Mouse (Mus musculus) heart, adult 9 months (tissue): Measurements from ENCODE around the gene Zbtb7a.

ENCODE experiments used
- DNase-seq, 2 experiments: peaks; one replicate each; pipeline ENCODE4 v3.0.0; 2022; ENCODE audit warnings: low spot score in 2 of 2

Zbtb7a gene

GRCm38 (mm10) chr10:81190236-81190911 is 55.4 kb downstream of the Zbtb7a start:
- no peak for DNase-seq

GRCm38 (mm10) chr10:81190912-81191321 is 55.9 kb downstream of the Zbtb7a start:
- peak in 1 of 2 experiments; percentile 8 for DNase-seq

GRCm38 (mm10) chr10:81191342-81191982 is 56.4 kb downstream of the Zbtb7a start:
- peak; percentile 23 to 35 for DNase-seq

GRCm38 (mm10) chr10:81192270-81192967 is 57.4 kb downstream of the Zbtb7a start:
- DNase-seq, result peak; percentile 88 to 90

- no peak for DNase-seq
Observed at GRCm38 (mm10) chr10:81192968-81193501, 58.0 kb downstream of the Zbtb7a start.

GRCm38 (mm10) chr10:81193991-81194774 is 59.2 kb downstream of the Zbtb7a start:
- DNase-seq, result no peak

GRCm38 (mm10) chr10:81195300-81195699 is 60.3 kb downstream of the Zbtb7a start:
- peak; percentile 21 to 41 for DNase-seq

GRCm38 (mm10) chr10:81196470-81197065 is 61.5 kb downstream of the Zbtb7a start:
- peak; percentile 26 to 42 for DNase-seq

- DNase-seq, result peak; percentile 43 to 59
Observed at GRCm38 (mm10) chr10:81197305-81197704, 62.3 kb downstream of the Zbtb7a start.

GRCm38 (mm10) chr10:81198230-81198629 is 63.2 kb downstream of the Zbtb7a start:
- DNase-seq, result peak; percentile 32 to 73

- DNase-seq, result peak in 1 of 2 experiments; percentile 8
Observed at GRCm38 (mm10) chr10:81198990-81199389, 64.0 kb downstream of the Zbtb7a start.

- peak in 1 of 2 experiments; percentile 32 for DNase-seq
Observed at GRCm38 (mm10) chr10:81200141-81200540, 65.1 kb downstream of the Zbtb7a start.

- DNase-seq, result peak in 1 of 2 experiments; percentile 19
Observed at GRCm38 (mm10) chr10:81200605-81201287, 65.7 kb downstream of the Zbtb7a start.

GRCm38 (mm10) chr10:81201807-81202758 is 67.1 kb downstream of the Zbtb7a start, which contains the start of gene Nmrk2:
Nmrk2 (minus strand) TSS chr10:81202051.
- DNase-seq, result peak in 1 of 2 experiments; percentile 71
